Mouse (Mus musculus) forebrain, postnatal 0 days (tissue): ENCODE data around the gene Stk38. TPM values are rescaled to one million over a fixed set of nuclear protein-coding genes. Genes with fewer than 3 reads are reported as not detected.
A peak's percentile ranks its signal among the peaks of the same experiment; 100 is the strongest.

Experiments used
- ATAC-seq: fragments of 200-750 bp; cut with Nextera tagmentation; 2 replicates; pipeline ENCODE4 v1.8.0; 2017; ENCODE audit warnings: mild to moderate bottlenecking, moderate library complexity
- DNase-seq: peaks from one replicate; pipeline ENCODE4 v3.0.0-alpha.2; 2015
- H3K27ac ChIP-seq: fragments of 300-500 bp; sonication (generic); 2 replicates; pipeline ENCODE4 v1.5.1; 2014; ENCODE audit warnings: low read depth, mild to moderate bottlenecking, antibody characterized with exemption, low read length, moderate library complexity, mixed read lengths
- H3K27me3 ChIP-seq: fragments of 300-500 bp; sonication (generic); 2 replicates; pipeline ENCODE4 v1.6.1; 2014; ENCODE audit warnings: mild to moderate bottlenecking, low read length, mixed read lengths; ENCODE audit not compliant: insufficient read depth
- H3K36me3 ChIP-seq: fragments of 300-500 bp; sonication (generic); 2 replicates; pipeline ENCODE4 v1.6.1; 2014; ENCODE audit warnings: mild to moderate bottlenecking, moderate library complexity; ENCODE audit not compliant: insufficient read depth
- H3K4me1 ChIP-seq: fragments of 300-500 bp; sonication (generic); 2 replicates; pipeline ENCODE4 v1.6.1; 2014; ENCODE audit warnings: antibody characterized with exemption; ENCODE audit not compliant: insufficient read depth
- H3K4me2 ChIP-seq: fragments of 300-500 bp; sonication (generic); 2 replicates; pipeline ENCODE4 v1.6.1; 2014; ENCODE audit warnings: low read depth, mild to moderate bottlenecking, moderate library complexity
- H3K4me3 ChIP-seq: fragments of 300-500 bp; sonication (generic); 2 replicates; pipeline ENCODE4 v1.5.1; 2014; ENCODE audit warnings: low read depth, low read length, mixed read lengths
- H3K9ac ChIP-seq: fragments of 300-500 bp; sonication (generic); 2 replicates; pipeline ENCODE4 v1.6.1; 2014; ENCODE audit warnings: mild to moderate bottlenecking
- H3K9me3 ChIP-seq: fragments of 300-500 bp; sonication (generic); 2 replicates; pipeline ENCODE4 v1.6.1; 2016; ENCODE audit warnings: low read length
- CTCF ChIP-seq: sonication (generic); IDR thresholded peaks from 2 replicates; pipeline ENCODE4 v1.5.1; 2016; ENCODE audit warnings: antibody characterized with exemption, control low read depth, low read depth
- WGBS: fragments of 180-500 bp; shearing (Covaris S2); extraction: QIAGEN DNeasy Blood & Tissue Kit; methylation state at CpG from one replicate; pipeline ENCODE4 v1.1.7; 2014; 5-methylcytosine and 5-hydroxymethylcytosine counted together
- polyA plus RNA-seq: library from polyadenylated mRNA; unstranded; fragments of >200 nt; fragmentation: Nextera tagmentation; extraction: Ambion mirVana; gene quantifications from 2 replicates; pipeline ENCODE4 v1.2.1, GENCODE M21; 2015
- total RNA-seq: library from RNA; depleted of rRNA; stranded (reverse); fragments of >200 nt; gene quantifications from 2 replicates; pipeline ENCODE4 v1.2.3, GENCODE M21; 2014

Gene Stk38
- total and polyA plus RNA-seq, 2 experiments from 2014 or later, result 43.7 to 58.8 TPM

DNA sequence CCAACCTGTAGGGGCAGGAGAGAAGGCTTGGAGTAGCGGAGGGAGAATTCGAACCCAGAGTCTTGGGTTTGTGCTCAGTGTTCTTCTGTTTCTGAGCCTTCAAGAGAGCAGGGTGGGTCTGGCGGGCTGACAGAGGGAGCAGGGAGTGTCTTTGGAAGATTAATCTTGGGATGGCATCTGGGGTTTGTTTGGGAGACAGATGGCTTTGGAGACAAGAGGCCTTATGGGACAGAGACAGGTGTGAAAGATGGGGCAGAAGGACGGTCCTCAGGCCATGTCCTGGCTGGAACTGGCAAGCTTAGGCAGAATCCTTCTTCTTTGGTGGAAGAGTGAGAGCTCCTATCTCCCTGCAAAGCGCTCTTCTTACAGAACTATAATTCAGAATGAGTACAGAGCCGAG is 45.3 kb upstream of the Stk38 start:
- Histone ChIP-seq H3K4me3 (no peak overlapping the region), H3K27me3 (no peaks in the 10 kb centered on the region), H3K36me3 (no peaks in the 10 kb centered on the region), H3K4me1 (no peaks in the 10 kb centered on the region), H3K4me2 (no peak overlapping the region), H3K9me3 (no peaks in the 10 kb centered on the region), H3K9ac (no peak overlapping the region), H3K27ac (no peak overlapping the region)
- WGBS, result 91% methylated on average over 6 of the region's 6 CpGs
- TF ChIP-seq CTCF, result no peak
- ATAC-seq (no peak), DNase-seq (no peak)

DNA sequence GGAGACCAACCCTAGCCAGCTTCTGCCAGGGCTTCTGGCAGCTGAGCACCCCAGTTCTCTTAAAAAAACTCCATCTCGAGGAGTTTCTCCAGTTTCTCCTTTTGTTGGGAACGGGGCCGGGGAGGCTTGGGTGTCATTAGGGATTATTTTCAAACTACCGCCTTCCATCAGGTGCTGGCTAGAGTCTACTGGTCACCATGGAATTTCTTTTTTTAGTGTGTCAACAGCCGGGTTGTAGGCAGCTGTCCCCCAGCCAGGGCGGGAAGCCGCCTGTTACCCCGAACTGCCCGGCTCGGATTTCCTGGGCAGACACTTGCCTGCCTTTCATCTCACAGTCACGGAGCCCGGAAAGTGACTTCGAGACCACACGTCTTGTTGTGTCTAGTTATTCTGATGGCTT is 43.0 kb upstream of the Stk38 start:
- Histone ChIP-seq H3K9me3 (no peaks in the 10 kb centered on the region), H3K9ac (no peak overlapping the region), H3K36me3 (peaks cover 11% of the 10 kb centered on the region), H3K4me1 (no peaks in the 10 kb centered on the region), H3K4me3 (no peak overlapping the region), H3K4me2 (no peak overlapping the region), H3K27me3 (no peaks in the 10 kb centered on the region), H3K27ac (peak overlapping the region; percentile 29; the same call in 1 of the 2 replicates)
- 67% methylated on average over 14 of the region's 14 CpGs for WGBS
- ATAC-seq (peak; percentile 27; the same call in 1 of the 2 replicates), DNase-seq (no peak)
- no peak for TF ChIP-seq CTCF

DNA sequence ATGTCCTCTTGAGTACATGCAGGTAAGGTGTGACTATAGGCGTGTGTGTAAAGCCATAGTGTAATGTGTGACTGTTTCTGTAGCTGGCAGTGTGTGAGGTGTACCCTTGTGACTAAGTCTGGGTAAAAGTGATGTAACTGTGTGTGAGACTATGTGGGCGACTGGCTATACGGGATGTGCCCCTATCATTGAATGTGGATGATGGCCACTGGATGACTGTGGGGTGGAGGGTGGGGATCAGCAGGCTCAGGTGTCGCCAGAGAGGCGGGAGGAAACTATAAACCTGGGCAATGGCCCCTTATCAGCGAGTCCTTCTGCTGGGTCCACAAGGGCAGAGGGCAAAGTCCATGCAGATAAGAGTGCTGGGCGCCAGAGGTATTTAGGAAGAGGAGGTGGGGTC is 42.1 kb upstream of the Stk38 start:
- ATAC-seq, result no peak

DNA sequence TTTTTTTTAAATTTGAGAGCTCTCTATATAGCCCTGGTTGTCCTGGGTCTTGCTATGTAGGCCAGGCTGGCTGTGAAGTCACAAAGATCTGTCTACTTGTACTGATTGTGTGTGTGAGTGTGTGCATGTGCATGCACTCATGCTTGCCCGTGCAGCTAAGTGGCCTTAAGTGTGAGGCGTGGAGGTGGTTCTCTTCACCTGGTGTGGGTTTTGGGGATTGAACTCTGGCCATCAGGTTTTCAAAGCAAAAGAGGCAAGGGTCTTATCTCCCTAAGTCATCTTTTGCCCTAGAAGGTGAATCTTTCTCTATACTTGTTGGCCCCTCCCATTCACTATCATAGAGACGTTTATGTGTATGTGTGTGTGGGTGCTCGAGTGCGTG is 41.7 kb upstream of the Stk38 start:
- Histone ChIP-seq H3K4me1 (no peaks in the 10 kb centered on the region), H3K4me3 (no peak overlapping the region), H3K36me3 (peaks cover 24% of the 10 kb centered on the region), H3K9me3 (no peaks in the 10 kb centered on the region), H3K27me3 (no peaks in the 10 kb centered on the region), H3K27ac (no peak overlapping the region), H3K4me2 (no peak overlapping the region), H3K9ac (no peak overlapping the region)
- 75% methylated on average over 5 of the region's 5 CpGs for WGBS
- ATAC-seq, result no peak
- TF ChIP-seq CTCF, result no peak
- DNase-seq, result no peak

More for the DNA sequence above, 42.1 kb upstream of the Stk38 start:
- WGBS, result 94% methylated on average over 7 of the region's 7 CpGs
- DNase-seq, result no peak
- Histone ChIP-seq H3K4me2 (no peak overlapping the region), H3K27me3 (no peaks in the 10 kb centered on the region), H3K27ac (no peak overlapping the region), H3K4me1 (no peaks in the 10 kb centered on the region), H3K9me3 (no peaks in the 10 kb centered on the region), H3K9ac (no peak overlapping the region), H3K4me3 (no peak overlapping the region), H3K36me3 (peaks cover 20% of the 10 kb centered on the region)
- no peak for TF ChIP-seq CTCF

DNA sequence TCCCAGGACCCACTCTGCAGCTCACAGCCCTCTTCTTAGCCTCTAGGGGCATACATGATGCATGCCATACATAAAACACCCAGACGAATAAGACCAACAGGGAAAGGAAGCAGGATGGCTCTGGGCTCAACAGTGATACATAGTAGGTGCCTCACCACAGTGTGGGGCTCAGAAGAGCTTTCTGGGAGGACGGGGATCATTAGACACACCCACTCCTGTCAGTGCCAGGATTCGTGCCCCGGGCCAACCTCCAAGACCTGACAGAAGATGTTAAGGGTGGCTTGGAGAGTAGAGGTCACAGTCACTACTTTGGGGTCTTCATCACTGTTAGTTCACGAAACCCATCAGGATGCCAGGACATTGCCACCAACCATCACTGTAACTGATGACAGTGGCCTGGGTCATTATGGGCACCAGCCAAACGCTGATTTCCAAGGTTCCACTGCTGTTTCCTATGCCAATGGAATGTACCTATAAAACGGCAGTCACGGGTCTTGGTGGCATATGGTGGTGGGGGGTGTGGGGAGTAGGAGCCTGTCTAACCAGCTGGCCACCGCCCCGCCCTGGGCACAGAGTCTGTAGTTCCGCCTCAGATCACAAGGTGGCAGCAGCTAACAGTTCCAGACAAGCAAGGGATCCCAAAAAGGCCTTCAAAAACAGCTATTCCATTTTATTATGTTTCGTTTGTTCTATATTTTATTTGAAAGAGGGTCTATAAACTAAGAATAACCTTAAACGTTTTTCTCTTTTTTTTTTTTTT is 41.1 kb upstream of the Stk38 start:
- Histone ChIP-seq H3K27me3 (no peaks in the 10 kb centered on the region), H3K9me3 (no peaks in the 10 kb centered on the region), H3K4me1 (no peaks in the 10 kb centered on the region), H3K9ac (no peak overlapping the region), H3K36me3 (peaks cover 30% of the 10 kb centered on the region), H3K4me3 (no peak overlapping the region), H3K27ac (peak overlapping the region; percentile 24), H3K4me2 (no peak overlapping the region)
- peak; percentile 60 for ATAC-seq
- peak; percentile 88 for TF ChIP-seq CTCF
- DNase-seq, result peak; percentile 91
- 20% methylated on average over 13 of the region's 13 CpGs for WGBS

DNA sequence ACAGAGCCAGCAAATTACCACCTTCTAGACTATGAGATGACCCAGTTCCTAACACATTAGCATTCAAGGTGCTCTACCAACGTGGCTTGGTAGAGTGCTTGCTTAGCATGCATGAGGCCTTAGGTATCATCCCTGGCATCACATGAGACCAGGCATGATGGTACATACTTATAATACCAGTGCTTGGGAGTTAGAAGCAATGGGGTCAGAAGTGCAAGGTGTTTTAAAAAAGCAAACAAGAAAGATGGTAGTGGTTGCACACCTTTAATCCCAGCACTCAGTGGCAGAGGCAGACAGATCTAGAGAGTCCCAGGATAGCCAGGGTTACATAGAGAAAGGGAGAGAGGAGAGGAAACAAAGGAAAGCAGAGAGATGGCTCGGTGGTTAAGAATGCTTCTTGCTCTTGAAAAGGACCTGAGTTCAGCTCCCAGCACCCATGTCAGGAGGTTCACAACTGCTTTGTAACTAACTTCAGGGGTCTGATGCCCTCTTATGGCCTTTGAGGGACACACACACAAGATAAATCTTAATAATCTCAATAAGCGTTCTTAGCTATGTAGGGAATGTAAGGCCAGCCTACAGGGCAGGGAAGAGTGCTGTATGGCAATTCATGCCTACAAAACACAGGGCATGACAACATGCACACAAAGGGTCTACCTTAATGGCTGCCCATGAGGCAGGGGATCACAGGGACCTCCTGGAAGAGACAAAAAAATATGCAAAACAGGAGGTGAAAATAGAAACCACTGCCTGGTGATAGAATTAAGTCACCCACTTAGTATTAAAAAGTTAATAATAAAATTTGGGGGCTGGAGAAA is 40.1 kb upstream of the Stk38 start:
- no peak for DNase-seq
- peak; percentile 9; the same call in 1 of the 2 replicates for TF ChIP-seq CTCF
- Histone ChIP-seq H3K4me1 (no peaks in the 10 kb centered on the region), H3K4me3 (no peak overlapping the region), H3K27me3 (no peaks in the 10 kb centered on the region), H3K4me2 (no peak overlapping the region), H3K9ac (no peak overlapping the region), H3K27ac (no peak overlapping the region), H3K36me3 (peaks cover 37% of the 10 kb centered on the region), H3K9me3 (no peaks in the 10 kb centered on the region)
- WGBS, result 49% methylated on average over 3 of the region's 3 CpGs
- no peak for ATAC-seq

DNA sequence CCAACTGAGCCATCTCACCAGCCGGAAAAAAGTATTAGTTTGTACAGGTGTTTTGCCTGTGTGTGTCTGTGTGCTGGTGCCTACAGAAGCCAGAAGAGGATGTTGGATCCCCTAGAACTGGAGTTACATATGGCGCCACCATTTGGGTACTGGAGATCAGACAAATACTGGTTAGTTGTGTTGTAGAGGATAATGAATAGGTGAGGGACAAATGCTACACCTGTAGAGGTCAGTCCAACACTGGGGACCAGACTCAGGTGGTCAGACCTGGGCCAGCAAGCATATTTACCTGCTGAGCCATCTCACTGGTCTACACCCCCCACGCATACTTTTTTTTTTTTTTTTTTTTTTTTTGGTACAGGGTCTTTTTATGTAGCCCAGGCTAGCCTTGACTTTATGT is 39.1 kb upstream of the Stk38 start:
- Histone ChIP-seq H3K4me2 (no peak overlapping the region), H3K9ac (no peak overlapping the region), H3K27me3 (no peaks in the 10 kb centered on the region), H3K27ac (no peak overlapping the region), H3K4me1 (no peaks in the 10 kb centered on the region), H3K4me3 (no peak overlapping the region), H3K36me3 (peaks cover 38% of the 10 kb centered on the region), H3K9me3 (no peaks in the 10 kb centered on the region)
- no peak for ATAC-seq
- TF ChIP-seq CTCF, result no peak
- 90% methylated on average over 3 of the region's 3 CpGs for WGBS
- no peak for DNase-seq
